Mouse (Mus musculus): ENCODE data around the gene Spon1.

DNA sequence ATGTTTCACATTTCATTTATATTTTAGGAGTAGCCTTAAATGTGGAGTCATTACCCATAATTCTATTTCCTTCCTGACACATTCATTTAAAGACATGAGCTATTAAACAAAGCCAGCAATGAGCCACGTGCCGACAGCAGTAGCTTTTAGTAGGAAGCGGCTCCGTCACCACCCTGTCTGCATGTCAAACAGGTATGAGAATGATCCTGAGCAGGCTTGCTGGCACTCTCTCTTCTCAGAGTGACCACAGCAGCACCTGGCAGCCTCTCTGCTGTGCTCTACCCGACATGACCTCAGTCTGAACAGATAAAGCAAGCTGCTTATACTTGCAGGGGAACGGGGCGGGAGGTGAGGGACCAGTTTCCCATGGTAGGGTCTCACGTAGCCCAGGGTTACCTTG, 297.7 kb downstream of the Spon1 start:
- TF ChIP-seq CTCF (IDR thresholded peaks at IDR 0.05; ENCODE audit: low read depth) (no peak), EP300 (optimal IDR thresholded peaks at IDR 0.05) (no peak)
